Mouse (Mus musculus): ENCODE measurements around the gene Cnih4. TPM values are rescaled to one million over a fixed set of nuclear protein-coding genes. Genes with fewer than 3 reads are reported as not detected.

The Cnih4 gene
- polyA plus RNA-seq, 1 experiment from 2014 or later = 82.7 TPM

DNA sequence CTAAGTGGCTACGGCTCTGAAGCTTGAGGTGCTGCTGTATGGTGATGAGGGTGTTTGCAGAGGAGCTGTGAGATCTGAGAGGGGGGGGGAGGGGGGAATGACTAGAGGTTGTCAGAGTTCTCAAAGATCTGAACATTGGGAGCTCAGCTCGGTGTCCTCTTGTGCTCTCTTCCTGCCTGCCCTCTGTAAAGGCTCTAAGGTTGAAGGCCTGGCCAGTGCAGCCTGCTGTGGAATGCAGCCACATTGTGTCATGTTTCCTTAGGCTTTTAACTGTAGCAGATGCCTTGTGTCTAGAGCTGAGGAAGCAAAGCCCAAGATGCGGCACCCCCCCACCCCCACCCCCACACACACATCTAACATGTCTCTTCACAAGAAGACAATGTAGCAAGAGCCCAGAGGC lies 23.9 kb downstream of the Cnih4 start:
- DNase-seq (ENCODE audit: low spot score) = no peak
- no peak overlapping the region for H3K4me3 ChIP-seq (ENCODE audit: low read depth, low read length)
- no peak overlapping the region for H3K27ac ChIP-seq (ENCODE audit: low read depth, low read length)
- no peak for ATAC-seq (replicated peaks; ENCODE audit: low FRiP score)
- 84% methylated on average over 3 of the region's 3 CpGs for WGBS
- H3K4me2 ChIP-seq = no peak overlapping the region
- H3K9ac ChIP-seq (ENCODE audit: low read depth, low read length) = no peak overlapping the region
- H3K4me1 ChIP-seq (replicated peaks; ENCODE audit: control insufficient read depth, insufficient read depth, low read length) = no peaks in the 10 kb centered on the region
- H3K36me3 ChIP-seq (ENCODE audit: control insufficient read depth, insufficient read depth, low read length) = peaks cover 9% of the 10 kb centered on the region
- no peaks in the 10 kb centered on the region for H3K9me3 ChIP-seq (ENCODE audit: control insufficient read depth, low read length)
- no peaks in the 10 kb centered on the region for H3K27me3 ChIP-seq (replicated peaks; ENCODE audit: control insufficient read depth, insufficient read depth, low read length)

DNA sequence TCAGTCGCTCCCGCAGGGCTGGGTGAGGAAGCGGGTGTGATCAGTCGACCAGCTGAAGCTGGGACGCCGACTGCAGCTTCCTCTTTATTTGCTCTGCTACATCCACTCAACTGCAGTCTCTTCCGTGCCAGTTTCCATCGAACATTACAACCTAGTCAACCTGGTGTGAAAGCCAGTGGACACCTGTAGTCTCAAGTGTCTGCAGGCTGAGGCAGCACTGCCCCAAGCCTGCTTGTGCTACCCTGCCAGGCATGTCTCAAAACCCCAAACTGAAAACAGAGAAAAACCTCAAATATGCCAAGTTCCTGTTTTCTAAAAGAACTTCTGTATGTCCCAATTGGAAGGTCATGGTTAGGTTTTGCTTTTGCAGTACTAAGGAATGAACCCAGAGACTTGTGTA lies 25.7 kb downstream of the Cnih4 start:
- H3K27me3 ChIP-seq (replicated peaks; ENCODE audit: control insufficient read depth, insufficient read depth, low read length) = no peaks in the 10 kb centered on the region
- H3K4me1 ChIP-seq (replicated peaks; ENCODE audit: control insufficient read depth, insufficient read depth, low read length) = no peaks in the 10 kb centered on the region
- no peak overlapping the region for H3K27ac ChIP-seq (ENCODE audit: low read depth, low read length)
- no peak for ATAC-seq (replicated peaks; ENCODE audit: low FRiP score)
- peaks cover 7% of the 10 kb centered on the region for H3K36me3 ChIP-seq (ENCODE audit: control insufficient read depth, insufficient read depth, low read length)
- 55% methylated on average over 8 of the region's 8 CpGs for WGBS
- H3K9me3 ChIP-seq (ENCODE audit: control insufficient read depth, low read length) = no peaks in the 10 kb centered on the region
- no peak for DNase-seq (ENCODE audit: low spot score)
- H3K9ac ChIP-seq (ENCODE audit: low read depth, low read length) = no peak overlapping the region
- no peak overlapping the region for H3K4me3 ChIP-seq (ENCODE audit: low read depth, low read length)
- H3K4me2 ChIP-seq = no peak overlapping the region

GRCm38 (mm10) chr1:181188925-181189324 lies 44.4 kb downstream of the Cnih4 start:
- Histone ChIP-seq H3K4me3 (ENCODE audit: low read depth, low read length) (no peak overlapping the region), H3K9ac (ENCODE audit: low read depth, low read length) (no peak overlapping the region), H3K4me2 (no peak overlapping the region), H3K4me1 (replicated peaks; ENCODE audit: control insufficient read depth, insufficient read depth, low read length) (no peaks in the 10 kb centered on the region), H3K9me3 (ENCODE audit: control insufficient read depth, low read length) (no peaks in the 10 kb centered on the region), H3K36me3 (ENCODE audit: control insufficient read depth, insufficient read depth, low read length) (peaks cover 56% of the 10 kb centered on the region), H3K27me3 (replicated peaks; ENCODE audit: control insufficient read depth, insufficient read depth, low read length) (no peaks in the 10 kb centered on the region), H3K27ac (ENCODE audit: low read depth, low read length) (no peak overlapping the region)
- no peak for DNase-seq (ENCODE audit: low spot score)
- peak; percentile 65; the same call in 1 of the 2 replicates for ATAC-seq (replicated peaks; ENCODE audit: low FRiP score)
- 69% methylated on average over 4 of the region's 4 CpGs for WGBS

DNA sequence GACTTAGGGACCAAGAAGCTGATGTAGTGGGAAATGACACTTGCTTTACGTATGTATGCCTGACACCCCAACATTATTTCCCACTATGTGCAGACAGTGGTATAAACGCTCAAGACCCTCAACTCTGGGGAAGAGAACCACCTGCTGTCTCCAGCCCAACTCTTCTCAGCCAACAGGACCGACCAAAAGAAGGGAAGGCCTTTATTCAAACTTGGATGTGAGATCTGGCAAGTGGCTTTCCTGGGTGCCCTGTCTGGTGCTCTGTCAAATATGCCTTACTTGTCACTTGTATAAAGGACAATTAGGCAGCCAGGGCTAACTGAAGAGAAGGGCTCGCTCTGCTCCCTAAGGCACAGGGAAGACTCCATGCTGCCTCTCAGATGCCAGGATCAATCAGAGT lies 55.0 kb downstream of the Cnih4 start:
- DNase-seq (ENCODE audit: low spot score) = no peak
- no peak for ATAC-seq (replicated peaks; ENCODE audit: low FRiP score)

DNA sequence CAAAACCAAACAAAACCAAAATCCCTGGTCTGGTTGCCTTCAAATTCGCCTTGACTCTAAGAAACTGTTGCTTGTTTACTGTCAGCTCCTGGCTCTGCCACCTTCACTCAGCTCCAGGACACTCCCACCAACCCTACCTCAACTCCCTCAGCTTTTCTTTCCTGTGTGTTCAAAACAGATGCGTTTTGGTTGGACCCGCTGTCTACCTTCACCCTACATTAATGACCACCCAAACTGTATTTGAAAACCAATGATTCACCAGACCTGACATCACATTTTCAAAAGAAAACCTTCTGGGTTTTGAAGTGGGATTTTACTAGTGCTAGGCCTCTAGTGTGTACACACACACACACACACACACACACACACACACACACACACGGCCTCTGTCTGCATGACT lies 65.7 kb downstream of the Cnih4 start:
- ATAC-seq (replicated peaks; ENCODE audit: low FRiP score) (no peak), DNase-seq (ENCODE audit: low spot score) (no peak)
- Histone ChIP-seq H3K27ac (ENCODE audit: low read depth, low read length) (peak overlapping the region; percentile 96), H3K4me3 (ENCODE audit: low read depth, low read length) (peak overlapping the region; percentile 87), H3K4me1 (replicated peaks; ENCODE audit: control insufficient read depth, insufficient read depth, low read length) (peaks cover 15% of the 10 kb centered on the region), H3K4me2 (peak overlapping the region; percentile 65), H3K9me3 (ENCODE audit: control insufficient read depth, low read length) (no peaks in the 10 kb centered on the region), H3K9ac (ENCODE audit: low read depth, low read length) (peak overlapping the region; percentile 98), H3K36me3 (ENCODE audit: control insufficient read depth, insufficient read depth, low read length) (peaks cover 15% of the 10 kb centered on the region; the same call in 1 of the 2 replicates), H3K27me3 (replicated peaks; ENCODE audit: control insufficient read depth, insufficient read depth, low read length) (no peaks in the 10 kb centered on the region)
- 15% methylated on average over 4 of the region's 4 CpGs for WGBS

More for the DNA sequence above, 55.0 kb downstream of the Cnih4 start:
- 90% methylated on average over 4 of the region's 4 CpGs for WGBS
- no peak overlapping the region for H3K27ac ChIP-seq (ENCODE audit: low read depth, low read length)
- no peaks in the 10 kb centered on the region for H3K4me1 ChIP-seq (replicated peaks; ENCODE audit: control insufficient read depth, insufficient read depth, low read length)
- no peak overlapping the region for H3K4me2 ChIP-seq
- H3K36me3 ChIP-seq (ENCODE audit: control insufficient read depth, insufficient read depth, low read length) = peaks cover 64% of the 10 kb centered on the region
- H3K9ac ChIP-seq (ENCODE audit: low read depth, low read length) = no peak overlapping the region
- H3K4me3 ChIP-seq (ENCODE audit: low read depth, low read length) = no peak overlapping the region
- H3K9me3 ChIP-seq (ENCODE audit: control insufficient read depth, low read length) = no peaks in the 10 kb centered on the region
- no peaks in the 10 kb centered on the region for H3K27me3 ChIP-seq (replicated peaks; ENCODE audit: control insufficient read depth, insufficient read depth, low read length)

DNA sequence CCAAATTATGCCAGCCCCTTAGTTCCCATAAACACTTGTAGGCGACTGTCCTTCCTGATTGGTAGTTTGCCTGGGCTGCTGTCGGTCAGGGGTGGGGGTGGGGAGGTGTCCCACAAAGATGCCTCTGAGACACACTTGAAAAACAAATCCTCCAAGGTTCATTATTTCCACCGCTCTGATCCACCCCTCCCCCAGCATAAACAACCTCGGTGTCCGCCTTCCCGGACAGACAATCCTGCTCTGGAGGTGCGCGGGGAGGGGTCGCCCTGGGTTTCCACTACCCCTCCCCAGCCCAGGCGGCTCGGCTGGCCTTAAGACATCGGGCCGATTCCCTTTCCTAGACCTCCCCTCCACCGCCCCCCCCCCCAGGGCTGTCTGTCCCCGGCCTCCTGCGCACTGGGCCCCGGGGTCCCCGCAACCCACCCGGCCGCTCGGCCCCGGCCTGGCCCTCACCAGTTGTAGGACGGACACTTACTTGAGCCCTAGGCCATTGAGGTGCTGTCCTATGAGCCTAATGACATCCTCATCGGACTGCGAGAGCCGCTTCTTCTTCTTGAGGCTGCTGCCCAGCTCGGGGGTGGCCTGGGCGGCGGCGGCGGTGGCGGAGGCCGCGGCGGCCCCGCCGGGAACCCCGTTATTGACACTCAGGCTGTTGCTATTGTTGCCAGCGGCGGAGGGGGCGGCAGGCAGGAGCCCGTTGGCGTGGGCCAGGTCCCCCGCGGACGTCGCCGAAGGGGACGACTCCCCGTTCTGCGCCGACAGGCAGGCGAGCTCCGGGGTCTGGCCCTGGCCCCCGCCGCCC lies 66.3 kb downstream of the Cnih4 start:
- WGBS = under 1% methylated on average over 47 of the region's 56 CpGs
- Histone ChIP-seq H3K9ac (ENCODE audit: low read depth, low read length) (peak overlapping the region; percentile 98), H3K27ac (ENCODE audit: low read depth, low read length) (peak overlapping the region; percentile 96), H3K27me3 (replicated peaks; ENCODE audit: control insufficient read depth, insufficient read depth, low read length) (no peaks in the 10 kb centered on the region), H3K4me2 (peak overlapping the region; percentile 65), H3K36me3 (ENCODE audit: control insufficient read depth, insufficient read depth, low read length) (peaks cover 11% of the 10 kb centered on the region; the same call in 1 of the 2 replicates), H3K9me3 (ENCODE audit: control insufficient read depth, low read length) (no peaks in the 10 kb centered on the region), H3K4me1 (replicated peaks; ENCODE audit: control insufficient read depth, insufficient read depth, low read length) (peaks cover 18% of the 10 kb centered on the region), H3K4me3 (ENCODE audit: low read depth, low read length) (peak overlapping the region; percentile 87)
- ATAC-seq (replicated peaks; ENCODE audit: low FRiP score) = peak; percentile 0; the same call in 1 of the 2 replicates
- peak; percentile 57 for DNase-seq (ENCODE audit: low spot score)

DNA sequence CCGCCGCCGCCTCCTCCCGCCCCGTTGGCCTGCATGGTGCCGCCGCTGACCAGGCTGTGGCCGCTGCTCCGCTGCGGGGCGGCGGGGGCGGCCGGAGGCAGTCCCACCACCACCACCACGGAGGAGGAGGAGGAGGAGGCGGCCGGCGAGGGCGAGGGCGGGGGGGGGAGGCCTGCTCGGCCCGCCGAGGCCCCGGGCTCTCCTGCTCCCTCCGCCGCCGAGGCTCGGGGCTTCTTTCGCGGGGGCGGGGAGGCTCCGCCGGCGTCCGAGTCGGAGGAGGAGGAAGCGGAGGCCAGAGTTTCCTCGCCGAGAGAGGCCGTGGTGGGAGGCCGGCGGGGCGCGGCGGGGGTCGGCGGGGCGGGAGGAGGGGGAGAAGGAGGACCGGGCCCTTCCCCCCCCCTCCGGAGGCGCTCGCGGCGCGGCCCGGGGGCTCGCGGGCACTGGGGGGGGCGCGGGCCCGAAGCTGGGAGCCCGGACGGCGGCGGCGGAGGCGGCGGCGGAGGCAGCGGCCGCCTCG lies 67.0 kb downstream of the Cnih4 start:
- ATAC-seq (replicated peaks; ENCODE audit: low FRiP score) = peak; percentile 11
- peak; percentile 54 for DNase-seq (ENCODE audit: low spot score)

DNA sequence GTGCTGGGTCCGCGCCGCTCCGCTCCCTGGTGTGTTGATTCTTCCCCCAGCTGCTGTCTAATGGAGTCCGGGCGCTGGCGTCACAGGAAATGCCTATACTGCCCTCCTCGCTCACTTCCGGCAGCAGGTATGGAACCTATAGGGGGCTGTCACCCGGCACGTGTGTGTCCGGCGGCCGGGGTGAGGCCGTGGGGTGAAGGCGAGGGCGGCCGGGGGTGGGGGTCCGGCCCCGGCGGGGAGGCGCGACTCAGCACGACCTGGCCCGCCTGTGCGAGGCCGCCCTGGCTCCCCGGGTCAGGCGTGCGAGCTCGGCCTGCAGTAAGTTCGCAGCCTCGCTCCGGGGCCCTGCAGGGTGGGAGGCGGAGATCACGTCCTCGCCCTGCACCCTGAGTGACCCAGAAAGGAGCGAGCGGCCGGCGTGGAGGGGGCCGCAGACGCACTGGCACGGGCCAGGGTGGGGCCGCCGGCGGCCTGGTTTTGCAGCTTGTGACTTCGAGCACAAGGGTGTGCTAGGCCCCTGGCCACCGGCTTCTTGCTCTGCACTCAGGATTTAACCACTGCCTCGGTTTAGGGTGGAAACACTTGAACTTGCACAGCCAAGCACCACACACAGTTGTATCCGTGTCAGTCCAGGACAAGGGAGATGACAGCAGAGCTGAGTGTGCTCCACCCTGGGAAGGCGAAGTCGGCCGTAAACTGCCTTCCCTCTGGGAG lies 67.6 kb downstream of the Cnih4 start, which contains the start of gene Wdr26:
Wdr26 (minus strand) TSS at position 82 of the 714 bp plus-strand sequence.
- H3K27ac ChIP-seq (ENCODE audit: low read depth, low read length) = peak within 1 kb of the TSS; percentile 96
- peak within 1 kb of the TSS; percentile 87 for H3K4me3 ChIP-seq (ENCODE audit: low read depth, low read length)
- DNase-seq (ENCODE audit: low spot score) (peak; percentile 91), ATAC-seq (replicated peaks; ENCODE audit: low FRiP score) (peak; percentile 83)
- H3K27me3 ChIP-seq (replicated peaks; ENCODE audit: control insufficient read depth, insufficient read depth, low read length) = no peaks in the 10 kb centered on the region
- WGBS = 1% methylated on average over 50 of the region's 54 CpGs
- H3K4me1 ChIP-seq (replicated peaks; ENCODE audit: control insufficient read depth, insufficient read depth, low read length) = peaks cover 29% of the 10 kb centered on the region
- H3K36me3 ChIP-seq (ENCODE audit: control insufficient read depth, insufficient read depth, low read length) = peaks cover 6% of the 10 kb centered on the region; the same call in 1 of the 2 replicates
- H3K4me2 ChIP-seq = peak within 1 kb of the TSS; percentile 65
- H3K9me3 ChIP-seq (ENCODE audit: control insufficient read depth, low read length) = no peaks in the 10 kb centered on the region
- peak within 1 kb of the TSS; percentile 98 for H3K9ac ChIP-seq (ENCODE audit: low read depth, low read length)

More for the DNA sequence above, 67.0 kb downstream of the Cnih4 start:
- Histone ChIP-seq H3K4me2 (peak overlapping the region; percentile 65), H3K27me3 (replicated peaks; ENCODE audit: control insufficient read depth, insufficient read depth, low read length) (no peaks in the 10 kb centered on the region), H3K4me3 (ENCODE audit: low read depth, low read length) (peak overlapping the region; percentile 87), H3K27ac (ENCODE audit: low read depth, low read length) (peak overlapping the region; percentile 96), H3K9me3 (ENCODE audit: control insufficient read depth, low read length) (no peaks in the 10 kb centered on the region), H3K9ac (ENCODE audit: low read depth, low read length) (peak overlapping the region; percentile 98), H3K36me3 (ENCODE audit: control insufficient read depth, insufficient read depth, low read length) (peaks cover 11% of the 10 kb centered on the region; the same call in 1 of the 2 replicates), H3K4me1 (replicated peaks; ENCODE audit: control insufficient read depth, insufficient read depth, low read length) (peaks cover 25% of the 10 kb centered on the region)
- 1% methylated on average over 32 of the region's 72 CpGs for WGBS

All from liver, embryonic 11.5 days (tissue).